Mouse (Mus musculus) lung, embryonic 14.5 days (tissue): Measurements from ENCODE around the gene Katnb1. TPM values are rescaled to one million over a fixed set of nuclear protein-coding genes. Genes with fewer than 3 reads are reported as not detected.
A peak's percentile ranks its signal among the peaks of the same experiment; 100 is the strongest.

Experiments
- ATAC-seq: fragments of 200-750 bp; cut with Nextera tagmentation; 2 replicates; pipeline ENCODE4 v1.8.0; 2017; ENCODE audit warnings: mild to moderate bottlenecking, moderate TSS enrichment, moderate library complexity; ENCODE audit not compliant: insufficient read depth
- DNase-seq: peaks from one replicate; pipeline ENCODE4 v3.0.0-alpha.2; 2015
- H3K27ac ChIP-seq: fragments of 300-500 bp; sonication (generic); 2 replicates; pipeline ENCODE4 v1.5.1; 2014; ENCODE audit warnings: low read depth, mild to moderate bottlenecking, moderate library complexity
- H3K27me3 ChIP-seq: fragments of 300-500 bp; sonication (generic); 2 replicates; pipeline ENCODE4 v1.6.1; 2014; ENCODE audit warnings: low read length, control low read depth; ENCODE audit not compliant: insufficient read depth
- H3K36me3 ChIP-seq: fragments of 300-500 bp; sonication (generic); 2 replicates; pipeline ENCODE4 v1.6.1; 2014; ENCODE audit warnings: control low read depth; ENCODE audit not compliant: insufficient read depth
- H3K4me1 ChIP-seq: fragments of 300-500 bp; sonication (generic); 2 replicates; pipeline ENCODE4 v1.6.1; 2014; ENCODE audit warnings: antibody characterized with exemption, control low read depth; ENCODE audit not compliant: insufficient read depth
- H3K4me2 ChIP-seq: fragments of 300-500 bp; sonication (generic); 2 replicates; pipeline ENCODE4 v1.6.1; 2014; ENCODE audit warnings: mild to moderate bottlenecking
- H3K4me3 ChIP-seq: fragments of 300-500 bp; sonication (generic); 2 replicates; pipeline ENCODE4 v1.5.1; 2014; ENCODE audit warnings: low read depth, low read length
- H3K9ac ChIP-seq: fragments of 300-500 bp; sonication (generic); 2 replicates; pipeline ENCODE4 v1.6.1; 2014
- H3K9me3 ChIP-seq: fragments of 300-500 bp; sonication (generic); 2 replicates; pipeline ENCODE4 v1.6.1; 2016; ENCODE audit warnings: low read depth, low read length, control low read depth
- CTCF ChIP-seq: IDR thresholded peaks from 2 replicates; pipeline ENCODE4 v1.5.1; 2016; ENCODE audit warnings: antibody characterized with exemption, low read depth
- WGBS: fragments of 180-500 bp; shearing (Covaris S2); extraction: QIAGEN DNeasy Blood & Tissue Kit; methylation state at CpG from one replicate; pipeline ENCODE4 v1.1.7; 2014; 5-methylcytosine and 5-hydroxymethylcytosine counted together
- polyA plus RNA-seq: library from polyadenylated mRNA; unstranded; fragments of >200 nt; fragmentation: Nextera tagmentation; extraction: Ambion mirVana; gene quantifications from 2 replicates; pipeline ENCODE4 v1.2.1, GENCODE M21; 2014

The Katnb1 gene
- 19.4 and 23.1 TPM in 2 replicates for polyA plus RNA-seq

- Histone ChIP-seq H3K4me1 (no peaks in the 10 kb centered on the region), H3K36me3 (peaks cover 18% of the 10 kb centered on the region; the same call in 1 of the 2 replicates), H3K27me3 (no peaks in the 10 kb centered on the region), H3K4me3 (peak within 1 kb of the TSS; percentile 81), H3K9me3 (no peaks in the 10 kb centered on the region), H3K4me2 (peak within 1 kb of the TSS; percentile 88), H3K9ac (peak within 1 kb of the TSS; percentile 75), H3K27ac (peak within 1 kb of the TSS; percentile 75)
- peak; percentile 98 for ATAC-seq
- TF ChIP-seq CTCF, result no peak
- WGBS, result under 1% methylated on average over 47 of the region's 47 CpGs
- DNase-seq, result peak; percentile 99
Observed at GRCm38 (mm10) chr8:95080381-95081341, at the start of gene Katnb1. Katnb1 (plus strand) TSS chr8:95081186.

- DNase-seq, result peak; percentile 56
- H3K27ac ChIP-seq, result no peak overlapping the region
Observed at GRCm38 (mm10) chr8:95037106-95037925, 43.7 kb upstream of the Katnb1 start.

DNA sequence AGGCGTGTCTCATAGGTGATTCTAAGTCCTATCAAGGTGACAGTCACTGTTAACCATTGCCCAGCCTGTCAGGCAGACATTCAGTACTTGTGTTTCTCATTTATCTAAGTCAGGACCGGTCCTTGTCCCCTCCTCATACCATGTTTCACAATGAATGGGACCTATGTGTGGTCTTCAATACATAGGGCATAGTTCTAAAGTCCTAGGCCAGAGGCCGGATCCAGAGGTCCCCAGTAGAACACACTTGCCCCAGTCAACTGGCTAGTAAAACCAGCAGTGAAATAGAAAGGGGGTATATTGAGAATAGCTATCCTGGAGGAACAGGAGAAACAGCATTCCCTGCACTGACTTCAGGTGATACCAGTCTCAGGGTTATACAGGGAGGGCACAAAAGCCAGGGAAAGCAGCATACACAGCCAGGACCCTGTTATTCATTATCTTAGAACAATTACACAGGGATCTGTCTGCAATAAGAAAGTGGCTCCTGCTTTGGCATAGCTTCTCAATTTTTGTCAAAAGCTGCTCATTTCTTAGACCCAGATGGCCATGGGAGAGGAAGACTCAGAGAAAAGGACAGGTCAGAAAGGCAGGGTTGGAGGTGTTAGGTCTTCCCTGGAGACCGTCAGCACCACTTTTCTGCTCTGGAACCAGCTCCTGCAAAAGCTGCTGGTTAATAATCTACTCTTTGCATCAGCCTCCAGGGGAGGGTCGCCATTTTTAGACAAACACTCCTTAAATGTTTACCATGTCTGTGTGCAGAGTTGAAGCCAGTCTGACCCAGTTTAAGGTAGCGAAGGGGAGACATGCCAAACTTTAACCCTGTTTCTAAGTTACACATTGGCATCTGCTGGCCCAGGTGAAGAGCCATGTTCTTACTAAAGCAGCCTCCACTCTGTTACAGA, 38.9 kb upstream of the Katnb1 start:
- 39% methylated on average over 6 of the region's 6 CpGs for WGBS

More at GRCm38 (mm10) chr8:95037106-95037925, 43.7 kb upstream of the Katnb1 start:
- Histone ChIP-seq H3K36me3 (no peaks in the 10 kb centered on the region), H3K4me1 (no peaks in the 10 kb centered on the region), H3K4me3 (no peak overlapping the region), H3K27me3 (no peaks in the 10 kb centered on the region), H3K9ac (no peak overlapping the region), H3K4me2 (no peak overlapping the region), H3K9me3 (no peaks in the 10 kb centered on the region)
- ATAC-seq, result peak; percentile 92
- no peak for TF ChIP-seq CTCF
- 54% methylated on average over 7 of the region's 7 CpGs for WGBS

GRCm38 (mm10) chr8:95044811-95045210, 36.2 kb upstream of the Katnb1 start:
- Histone ChIP-seq H3K9ac (no peak overlapping the region), H3K27me3 (no peaks in the 10 kb centered on the region), H3K36me3 (no peaks in the 10 kb centered on the region), H3K4me1 (no peaks in the 10 kb centered on the region), H3K9me3 (no peaks in the 10 kb centered on the region), H3K4me3 (no peak overlapping the region), H3K4me2 (no peak overlapping the region), H3K27ac (no peak overlapping the region)
- TF ChIP-seq CTCF, result no peak
- WGBS, result 46% methylated on average over 4 of the region's 4 CpGs
- DNase-seq (no peak), ATAC-seq (no peak)

More for the DNA sequence above, 38.9 kb upstream of the Katnb1 start:
- no peaks in the 10 kb centered on the region for H3K36me3 ChIP-seq
- peak; percentile 79 for ATAC-seq
- peak; percentile 55 for DNase-seq
- no peaks in the 10 kb centered on the region for H3K4me1 ChIP-seq
- H3K4me2 ChIP-seq, result peak overlapping the region; percentile 5; the same call in 1 of the 2 replicates
- H3K9ac ChIP-seq, result no peak overlapping the region
- TF ChIP-seq CTCF, result no peak
- H3K9me3 ChIP-seq, result no peaks in the 10 kb centered on the region
- H3K27me3 ChIP-seq, result no peaks in the 10 kb centered on the region
- peak overlapping the region; percentile 85 for H3K27ac ChIP-seq
- H3K4me3 ChIP-seq, result no peak overlapping the region

GRCm38 (mm10) chr8:95046982-95047381, 34.0 kb upstream of the Katnb1 start:
- no peaks in the 10 kb centered on the region for H3K9me3 ChIP-seq
- no peak for TF ChIP-seq CTCF
- no peak for DNase-seq
- H3K27ac ChIP-seq, result no peak overlapping the region
- no peaks in the 10 kb centered on the region for H3K36me3 ChIP-seq
- H3K4me3 ChIP-seq, result no peak overlapping the region
- no peak overlapping the region for H3K4me2 ChIP-seq
- ATAC-seq, result no peak
- H3K27me3 ChIP-seq, result no peaks in the 10 kb centered on the region
- H3K9ac ChIP-seq, result no peak overlapping the region
- WGBS, result 49% methylated on average over 3 of the region's 3 CpGs
- H3K4me1 ChIP-seq, result no peaks in the 10 kb centered on the region
